Mouse (Mus musculus) heart, postnatal 0 days (tissue): ENCODE results near the gene Oxnad1.

Experiments used
- CTCF ChIP-seq: IDR thresholded peaks from 2 replicates; pipeline ENCODE4 v1.5.1; 2016; ENCODE audit warnings: antibody characterized with exemption, control low read depth, low read depth
- EP300 ChIP-seq: IDR thresholded peaks from 2 replicates; pipeline ENCODE4 v1.6.1; 2016; ENCODE audit warnings: antibody characterized with exemption, low read depth

DNA sequence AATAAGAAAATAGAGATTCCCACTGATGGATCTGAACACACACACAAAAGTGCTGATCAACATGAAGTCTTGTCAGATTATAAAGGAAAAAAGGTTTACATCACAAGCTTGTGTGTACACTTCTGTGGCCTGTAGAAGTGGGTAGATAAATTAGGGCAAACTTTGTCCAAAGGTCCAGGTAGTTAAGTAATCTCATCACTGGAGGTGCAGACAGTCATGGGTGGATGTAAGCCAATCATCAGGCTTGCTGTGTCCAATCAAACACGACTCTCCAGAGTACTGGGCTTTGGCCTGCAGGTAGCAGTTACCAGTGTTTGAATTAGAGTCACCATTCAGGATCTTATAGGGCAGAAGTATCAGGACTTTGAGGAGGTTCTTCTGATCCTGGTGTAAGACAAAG is 7.8 kb downstream of the Oxnad1 start:
- TF ChIP-seq EP300 (no peak), CTCF (no peak)
